Mouse (Mus musculus) ovary, adult 18-20 months (tissue): ENCODE measurements around the gene Il17rb.

Experiments used
- DNase-seq: peaks from one replicate; pipeline ENCODE4 v3.0.0; 2022; ENCODE audit warnings: low spot score, mixed read lengths

Gene Il17rb

GRCm38 (mm10) chr14:29957393-29957792 is 51.3 kb downstream of the Il17rb start:
- DNase-seq: no peak

- no peak for DNase-seq
Measured at GRCm38 (mm10) chr14:29950805-29951204, 57.9 kb downstream of the Il17rb start.

DNA sequence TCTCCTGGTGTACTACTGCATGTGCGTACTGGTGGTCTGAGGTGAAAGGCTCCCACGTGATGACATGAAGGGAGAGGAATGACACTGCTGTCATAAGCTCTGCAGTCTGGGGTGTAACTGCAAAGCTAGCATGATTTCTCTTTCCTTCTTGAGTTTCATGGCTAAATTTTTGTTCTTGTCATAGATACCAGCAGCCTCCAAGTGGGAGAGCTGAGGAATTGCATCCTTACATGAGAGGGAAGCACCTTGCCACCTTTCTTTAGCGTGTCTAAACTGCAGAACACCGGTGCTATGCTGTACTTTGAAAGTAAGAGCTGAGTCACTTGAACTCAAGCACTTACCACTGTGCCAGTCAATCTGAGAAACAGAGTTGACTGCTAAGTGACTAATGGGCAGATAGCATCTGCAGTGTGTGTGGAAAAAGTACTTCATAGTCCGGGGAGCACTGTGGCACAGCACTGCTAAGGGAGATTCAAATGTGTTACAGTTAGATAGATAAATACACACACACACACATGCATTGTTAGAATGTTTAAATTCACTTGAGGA is 61.9 kb downstream of the Il17rb start:
- no peak for DNase-seq
